Mouse (Mus musculus) left cerebral cortex, adult 2 months (tissue): ENCODE results near the gene Sapcd1. TPM values are rescaled to one million over a fixed set of nuclear protein-coding genes. Genes with fewer than 3 reads are reported as not detected.
A peak's percentile ranks its signal among the peaks of the same experiment; 100 is the strongest.

Experiments used
- DNase-seq, 2 experiments: peaks; one replicate each; pipeline ENCODE4 v3.0.0; 2021 to 2022; ENCODE audit warnings: low spot score in 2 of 2, mixed read lengths in 1 of 2; ENCODE audit errors: extremely low spot score in 1 of 2
- H3K27ac ChIP-seq: fragments of 200-600 bp; 2 replicates; pipeline ENCODE4 v1.8.1; 2022
- H3K4me3 ChIP-seq: fragments of 200-600 bp; 2 replicates; pipeline ENCODE4 v1.8.1; 2022
- CTCF ChIP-seq: fragments of 200-600 bp; IDR thresholded peaks from 2 replicates; pipeline ENCODE4 v1.8.1; 2022; ENCODE audit warnings: antibody characterized with exemption, mild to moderate bottlenecking, moderate library complexity
- intact Hi-C: fragments of 180-260 bp; cut with DNase I; formaldehyde crosslinking; loops from one replicate; pipeline ENCODE4 v1.15.1; 2025
- long read RNA-seq, 2 experiments: library from polyadenylated mRNA; stranded (forward); transcript quantifications; one replicate each; pipeline ENCODE4 v2.0.0; 2021; ENCODE audit warnings: borderline mapping rate in 2 of 2
- total RNA-seq, 2 experiments: library from RNA; stranded (reverse); gene quantifications; 2 replicates each; pipeline ENCODE4 v1.2.3; 2021

Sapcd1 gene
- total RNA-seq = under 1 TPM in 1 of 2 experiments, not detected in 1; 0.59 TPM
- long read RNA-seq, experiment 1 = 0 reads
- long read RNA-seq, experiment 2 = 0 reads

- Histone ChIP-seq H3K4me3 (no peak within 1 kb of the TSS), H3K27ac (no peak within 1 kb of the TSS)
- no peak for TF ChIP-seq CTCF
- intact Hi-C loops = loop anchor here (10.0 kb wide), 1 partner anchor 207 kb away; the partner anchor contains the start of genes Atp6v1g2 and Nfkbil1
- DNase-seq = peak in 1 of 2 experiments; percentile 36
Measured at GRCm38 (mm10) chr17:35027277-35028068, at the start of gene Sapcd1. Sapcd1 (minus strand) TSS chr17:35028016.

- TF ChIP-seq CTCF = no peak
- intact Hi-C loops = no loop called here
- DNase-seq = no peak
- peak overlapping the region; percentile 22 for H3K4me3 ChIP-seq
- no peak overlapping the region; the same call in 1 of the 2 replicates for H3K27ac ChIP-seq
Measured at GRCm38 (mm10) chr17:35077285-35077684, 49.5 kb upstream of the Sapcd1 start.

- H3K4me3 ChIP-seq = peak within 1 kb of the TSS; percentile 22
- intact Hi-C loops = no loop called here
- no peak for DNase-seq
- TF ChIP-seq CTCF = no peak
- H3K27ac ChIP-seq = peak within 1 kb of the TSS; percentile 11; the same call in 1 of the 2 replicates
Measured at GRCm38 (mm10) chr17:35076507-35077176, 48.8 kb upstream of the Sapcd1 start, which contains the start of gene Ly6g6e. Ly6g6e (plus strand) TSS chr17:35076902.

GRCm38 (mm10) chr17:35074097-35074496 is 46.3 kb upstream of the Sapcd1 start:
- H3K4me3 ChIP-seq = no peak overlapping the region
- no peak for TF ChIP-seq CTCF
- intact Hi-C loops = no loop called here
- DNase-seq = no peak
- H3K27ac ChIP-seq = no peak overlapping the region

GRCm38 (mm10) chr17:35071454-35071853 is 43.6 kb upstream of the Sapcd1 start:
- Histone ChIP-seq H3K4me3 (no peak overlapping the region), H3K27ac (no peak overlapping the region)
- TF ChIP-seq CTCF = no peak
- no peak for DNase-seq
- intact Hi-C loops = no loop called here

GRCm38 (mm10) chr17:35070556-35071229 is 42.9 kb upstream of the Sapcd1 start:
- Histone ChIP-seq H3K27ac (no peak overlapping the region), H3K4me3 (no peak overlapping the region)
- DNase-seq = no peak
- no peak; the same call in 1 of the 2 replicates for TF ChIP-seq CTCF
- intact Hi-C loops = no loop called here

- Histone ChIP-seq H3K4me3 (no peak overlapping the region), H3K27ac (no peak overlapping the region)
- intact Hi-C loops = no loop called here
- no peak for TF ChIP-seq CTCF
- no peak for DNase-seq
Measured at GRCm38 (mm10) chr17:35068213-35068914, 40.5 kb upstream of the Sapcd1 start.

GRCm38 (mm10) chr17:35066084-35066483 is 38.3 kb upstream of the Sapcd1 start, which contains the start of gene Mpig6b:
Mpig6b (minus strand) TSS chr17:35066184.
- H3K4me3 ChIP-seq = no peak within 1 kb of the TSS
- H3K27ac ChIP-seq = no peak within 1 kb of the TSS
- intact Hi-C loops = no loop called here
- no peak for TF ChIP-seq CTCF
- DNase-seq = no peak

GRCm38 (mm10) chr17:35064951-35065947 is 37.4 kb upstream of the Sapcd1 start, which contains the start of gene Ly6g6c:
Ly6g6c (plus strand) TSS chr17:35065388.
- DNase-seq = no peak
- TF ChIP-seq CTCF = no peak
- Histone ChIP-seq H3K27ac (no peak within 1 kb of the TSS), H3K4me3 (no peak within 1 kb of the TSS)
- intact Hi-C loops = no loop called here

- no peak overlapping the region for H3K27ac ChIP-seq
- no peak overlapping the region for H3K4me3 ChIP-seq
- TF ChIP-seq CTCF = no peak
- intact Hi-C loops = no loop called here
- DNase-seq = no peak
Measured at GRCm38 (mm10) chr17:35064378-35064877, 36.6 kb upstream of the Sapcd1 start.
